Mouse (Mus musculus) kidney, postnatal 14 days (tissue): ENCODE measurements around the gene Olfr32.
"Not testable (repeated sequence)": the region's sequence is repeated elsewhere in the genome, so short reads cannot be mapped to it uniquely, and the experiment has no call there.

Source experiments
- DNase-seq: peaks from one replicate; pipeline ENCODE4 v3.0.0; 2022; ENCODE audit warnings: mixed read lengths

The Olfr32 gene

GRCm38 (mm10) chr2:90142196-90142595 lies at the start of gene Olfr32:
TSS of gene Olfr32 (minus strand) at chr2:90142296.
- no peak for DNase-seq

DNA sequence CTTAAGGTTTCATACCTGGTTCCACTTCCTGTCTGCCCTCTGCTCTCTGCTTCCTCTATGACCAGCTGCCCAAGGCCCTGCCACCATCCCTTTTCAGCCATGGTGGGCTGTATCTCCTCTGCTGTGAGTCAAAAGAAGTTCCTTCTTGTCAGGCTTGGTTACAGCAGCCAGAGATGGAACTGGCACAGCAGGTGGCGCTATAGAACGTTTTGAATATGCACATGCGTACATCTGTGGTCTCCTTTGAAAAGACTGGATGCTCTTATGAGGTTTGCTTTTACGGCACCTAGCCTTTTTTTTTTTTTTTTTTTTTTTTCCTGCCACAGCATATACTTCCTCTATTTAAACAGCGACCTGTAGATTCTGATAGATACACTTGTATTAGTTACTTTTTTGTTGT lies 45.0 kb upstream of the Olfr32 start:
- not testable (repeated sequence) for DNase-seq

- not testable (repeated sequence) for DNase-seq
Measured at GRCm38 (mm10) chr2:90186082-90186481, 44.0 kb upstream of the Olfr32 start.

DNA sequence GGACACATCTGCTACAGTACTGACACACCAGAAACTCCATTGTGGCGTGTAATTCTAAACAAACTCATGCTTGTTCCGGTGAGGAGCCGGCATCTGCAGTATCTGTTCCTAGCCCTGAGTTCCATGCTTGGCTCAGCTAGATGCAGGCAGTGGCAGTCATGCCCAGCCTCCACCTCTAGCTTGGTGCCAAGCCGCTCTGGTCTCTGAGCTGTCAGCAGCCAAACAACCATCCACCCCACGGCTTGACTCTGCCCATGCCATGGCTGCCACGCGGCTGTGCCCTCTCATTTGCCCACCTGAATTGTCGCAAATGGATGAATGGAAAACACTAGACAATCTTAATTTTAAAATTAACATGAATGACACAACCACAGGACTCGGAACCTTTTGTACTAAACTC lies 11.8 kb upstream of the Olfr32 start:
- no peak for DNase-seq

GRCm38 (mm10) chr2:90152991-90153390 lies 10.9 kb upstream of the Olfr32 start, which contains the start of gene Olfr1270:
TSS of gene Olfr1270 (minus strand) at chr2:90153091.
- no peak for DNase-seq

GRCm38 (mm10) chr2:90121312-90121711 lies 20.8 kb downstream of the Olfr32 start, which contains the start of gene Olfr1269:
TSS of gene Olfr1269 (minus strand) at chr2:90121412.
- DNase-seq = no peak
